Mouse (Mus musculus) intestine, embryonic 14.5 days (tissue): ENCODE measurements at regions not wholly inside any gene's neighbourhood (a gene's known extent, or its start where the extent isn't known, plus 50 kb on each side); places are given as distances from the start of the nearest gene placed in this dataset.

ENCODE experiments used
- ATAC-seq: fragments of 200-750 bp; cut with Nextera tagmentation; replicated peaks from 2 replicates; pipeline ENCODE4 v1.8.0; 2017; ENCODE audit warnings: low read depth, moderate number of reproducible peaks, moderate TSS enrichment, moderate library complexity; ENCODE audit not compliant: low FRiP score, low TSS enrichment
- DNase-seq: peaks from one replicate; pipeline ENCODE4 v3.0.0-alpha.2; 2018; ENCODE audit warnings: low spot score
- H3K27ac ChIP-seq: fragments of 300-500 bp; sonication (generic); 2 replicates; pipeline ENCODE4 v1.5.1; 2014; ENCODE audit warnings: low read depth, mild to moderate bottlenecking, control low read depth
- H3K27me3 ChIP-seq: fragments of 300-500 bp; sonication (generic); replicated peaks from 2 replicates; pipeline ENCODE4 v1.6.1; 2014; ENCODE audit warnings: low read length, control low read depth; ENCODE audit not compliant: control insufficient read depth, insufficient read depth
- H3K36me3 ChIP-seq: fragments of 300-500 bp; sonication (generic); 2 replicates; pipeline ENCODE4 v1.6.1; 2014; ENCODE audit warnings: low read length, control low read depth; ENCODE audit not compliant: control insufficient read depth, insufficient read depth
- H3K4me1 ChIP-seq: fragments of 300-500 bp; sonication (generic); replicated peaks from 2 replicates; pipeline ENCODE4 v1.6.1; 2014; ENCODE audit warnings: low read length, control low read depth, mixed read lengths; ENCODE audit not compliant: control insufficient read depth, insufficient read depth
- H3K4me2 ChIP-seq: fragments of 300-500 bp; sonication (generic); 2 replicates; pipeline ENCODE4 v1.6.1; 2014; ENCODE audit warnings: low read length
- H3K4me3 ChIP-seq: fragments of 300-500 bp; sonication (generic); 2 replicates; pipeline ENCODE4 v1.5.1; 2014; ENCODE audit warnings: low read depth, low read length, control low read depth, mixed read lengths
- H3K9ac ChIP-seq: fragments of 300-500 bp; sonication (generic); 2 replicates; pipeline ENCODE4 v1.6.1; 2014; ENCODE audit warnings: mild to moderate bottlenecking, low read length
- H3K9me3 ChIP-seq: fragments of 300-500 bp; sonication (generic); 2 replicates; pipeline ENCODE4 v1.6.1; 2016; ENCODE audit warnings: low read length, control low read depth; ENCODE audit not compliant: control insufficient read depth
- WGBS: fragments of 180-500 bp; shearing (Covaris S2); extraction: QIAGEN DNeasy Blood & Tissue Kit; methylation state at CpG from one replicate; pipeline ENCODE4 v1.1.7; 2014; 5-methylcytosine and 5-hydroxymethylcytosine counted together

GRCm38 (mm10) chr4:8291528-8292492 is 53.0 kb upstream of the Car8 start:
- Histone ChIP-seq H3K4me3 (no peak overlapping the region), H3K9ac (no peak overlapping the region), H3K36me3 (no peaks in the 10 kb centered on the region), H3K27ac (no peak overlapping the region), H3K27me3 (no peaks in the 10 kb centered on the region), H3K4me1 (no peaks in the 10 kb centered on the region), H3K4me2 (no peak overlapping the region), H3K9me3 (no peaks in the 10 kb centered on the region)
- DNase-seq (no peak), ATAC-seq (no peak)
- WGBS: 75% methylated on average over 11 of the region's 11 CpGs

DNA sequence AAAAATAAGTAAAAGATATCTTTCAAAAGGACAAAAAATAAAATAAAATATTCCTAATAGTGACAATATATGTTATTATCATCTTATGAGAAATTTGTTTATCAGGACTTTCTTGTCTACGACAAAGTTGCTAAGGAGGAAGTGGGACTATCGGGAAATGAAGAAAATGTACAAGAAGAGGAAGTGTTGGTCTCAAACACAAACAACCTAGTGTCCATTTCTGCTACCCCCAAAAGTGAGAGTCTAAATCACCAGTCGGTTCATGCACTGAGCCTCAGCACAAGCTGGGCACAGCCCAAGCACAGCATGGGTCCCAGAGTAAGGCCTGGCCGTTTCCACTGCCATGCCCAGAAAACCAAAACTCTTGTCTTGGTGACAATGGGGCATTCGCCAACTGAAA is 51.1 kb upstream of the Car8 start:
- no peak for ATAC-seq
- H3K27ac ChIP-seq: no peak overlapping the region
- H3K4me1 ChIP-seq: no peaks in the 10 kb centered on the region
- H3K4me3 ChIP-seq: no peak overlapping the region
- 85% methylated on average over 5 of the region's 5 CpGs for WGBS
- no peaks in the 10 kb centered on the region for H3K9me3 ChIP-seq
- no peaks in the 10 kb centered on the region for H3K27me3 ChIP-seq
- no peak for DNase-seq
- H3K36me3 ChIP-seq: no peaks in the 10 kb centered on the region
- no peak overlapping the region for H3K4me2 ChIP-seq
- no peak overlapping the region for H3K9ac ChIP-seq
